Mouse (Mus musculus) cortical plate, adult 2 months (tissue): Measurements from ENCODE around the gene Rsbn1l. TPM values are rescaled to one million over a fixed set of nuclear protein-coding genes. Genes with fewer than 3 reads are reported as not detected.
A peak's percentile ranks its signal among the peaks of the same experiment; 100 is the strongest.

Experiments used
- H3K27ac ChIP-seq: fragments of 200-500 bp; 2 replicates; pipeline ENCODE4 v1.5.1; 2012; ENCODE audit warnings: low read length, control low read depth, inconsistent platforms; ENCODE audit not compliant: insufficient read depth
- H3K4me1 ChIP-seq: fragments of 200-500 bp; 2 replicates; pipeline ENCODE4 v1.6.1; 2011; ENCODE audit warnings: low read length; ENCODE audit not compliant: control insufficient read depth, insufficient read depth
- H3K4me3 ChIP-seq: fragments of 200-500 bp; 2 replicates; pipeline ENCODE4 v1.5.1; 2011; ENCODE audit warnings: mild to moderate bottlenecking, low read length, control low read depth; ENCODE audit not compliant: insufficient read depth
- CTCF ChIP-seq: fragments of 200-500 bp; IDR thresholded peaks from 2 replicates; pipeline ENCODE4 v1.5.1; 2011; ENCODE audit warnings: mild to moderate bottlenecking, control low read depth, low read length; ENCODE audit not compliant: insufficient read depth; ENCODE audit errors: extremely low read depth
- POLR2A ChIP-seq: fragments of 200-500 bp; IDR thresholded peaks from 2 replicates; pipeline ENCODE4 v1.6.1; 2011; ENCODE audit warnings: mild to moderate bottlenecking, low read length, control low read depth; ENCODE audit not compliant: insufficient read depth; ENCODE audit errors: extremely low read depth
- polyA plus RNA-seq: library from polyadenylated mRNA; depleted of rRNA; stranded (reverse); fragments of >200 nt; gene quantifications from 2 replicates; pipeline ENCODE4 v1.2.3, GENCODE M21; 2012

The Rsbn1l gene
- polyA plus RNA-seq, 1 experiment = 9.1 TPM

DNA sequence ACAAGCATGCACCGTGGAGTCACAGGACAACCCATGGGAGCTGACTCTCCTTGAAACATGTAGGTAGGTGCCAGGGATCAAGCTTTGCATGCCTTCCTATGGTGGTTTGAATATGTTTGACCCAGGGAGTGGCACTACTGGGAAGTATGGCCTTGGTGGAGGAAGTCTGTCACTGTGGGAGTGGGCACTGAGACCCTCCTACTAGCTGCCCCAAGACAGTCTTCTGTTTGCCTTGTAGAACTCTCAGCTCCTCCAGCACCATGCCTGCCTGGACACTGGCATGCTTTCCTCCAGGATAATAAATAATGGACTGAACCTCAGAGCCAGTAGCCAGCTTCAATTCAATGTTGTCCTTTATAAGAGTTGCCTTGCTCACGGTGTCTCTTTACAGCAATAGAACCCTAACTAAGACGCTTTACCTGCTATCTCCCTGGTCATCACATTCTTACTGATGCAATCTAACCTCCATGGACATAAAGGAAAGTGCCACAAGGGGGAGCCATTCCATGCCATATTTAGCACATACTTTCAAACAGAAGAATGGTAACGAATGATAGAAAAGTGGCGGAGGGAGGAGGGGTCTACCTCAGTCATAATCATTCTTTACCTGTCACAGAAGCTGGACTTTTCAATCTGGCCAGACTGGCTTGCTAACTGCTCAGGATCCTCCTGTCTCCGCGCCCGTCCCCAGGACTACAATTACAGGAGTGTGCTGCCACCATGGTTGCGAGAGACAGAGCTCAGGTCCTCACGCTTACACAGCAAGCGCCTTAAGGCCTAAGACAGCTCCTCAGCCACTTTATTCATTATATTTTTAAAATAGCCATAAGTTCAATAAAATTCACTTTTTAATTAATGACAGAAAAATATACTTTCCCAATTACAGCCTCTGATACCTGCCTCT, 42.6 kb downstream of the Rsbn1l start:
- TF ChIP-seq CTCF = peak; percentile 49; the same call in 1 of the 2 replicates
- no peak for TF ChIP-seq POLR2A
- H3K4me1 ChIP-seq = peaks cover 3% of the 10 kb centered on the region; the same call in 1 of the 2 replicates
- H3K27ac ChIP-seq = no peak overlapping the region
- H3K4me3 ChIP-seq = no peak overlapping the region

DNA sequence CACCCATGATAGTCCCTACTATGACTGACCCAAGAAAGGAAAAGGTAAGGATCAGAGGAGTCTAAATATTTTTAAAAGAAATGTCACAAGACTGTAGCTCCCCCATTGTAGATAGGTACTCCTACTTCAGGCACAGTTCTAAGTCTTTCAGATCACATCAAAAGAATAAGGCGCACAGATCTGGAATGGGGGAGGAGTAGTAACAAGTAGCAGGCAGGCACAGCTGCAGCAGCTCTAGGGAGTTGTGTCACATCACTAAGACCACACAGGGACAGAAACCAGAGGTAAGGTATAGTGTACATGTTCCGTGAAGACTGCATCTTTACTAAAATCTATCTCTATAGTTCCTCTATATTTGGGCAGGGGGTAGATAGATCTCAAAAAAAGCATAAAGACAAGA, 44.5 kb downstream of the Rsbn1l start:
- TF ChIP-seq POLR2A (no peak), CTCF (no peak)
- H3K4me1 ChIP-seq = peaks cover 2% of the 10 kb centered on the region; the same call in 1 of the 2 replicates
- H3K27ac ChIP-seq = no peak overlapping the region
- no peak overlapping the region for H3K4me3 ChIP-seq

DNA sequence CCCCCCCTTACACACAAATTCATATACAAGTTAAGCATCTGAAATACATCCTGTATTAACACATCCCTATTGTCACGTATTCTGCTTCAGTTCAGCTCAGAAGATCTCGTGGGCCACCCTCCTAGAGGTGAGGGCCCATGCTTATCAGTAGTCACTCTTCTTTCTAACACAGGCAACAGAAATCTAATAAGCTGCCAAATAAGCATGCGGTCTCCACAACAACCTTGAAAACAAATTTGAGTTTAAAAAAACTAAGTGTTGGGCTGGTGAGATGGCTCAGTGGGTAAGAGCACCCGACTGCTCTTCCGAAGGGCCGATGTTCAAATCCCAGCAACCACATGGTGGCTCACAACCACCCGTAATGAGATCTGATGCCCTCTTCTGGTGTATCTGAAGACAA, 50.0 kb downstream of the Rsbn1l start:
- Histone ChIP-seq H3K4me1 (peaks cover 2% of the 10 kb centered on the region; the same call in 1 of the 2 replicates), H3K27ac (no peak overlapping the region), H3K4me3 (no peak overlapping the region)
- TF ChIP-seq POLR2A (no peak), CTCF (no peak)

DNA sequence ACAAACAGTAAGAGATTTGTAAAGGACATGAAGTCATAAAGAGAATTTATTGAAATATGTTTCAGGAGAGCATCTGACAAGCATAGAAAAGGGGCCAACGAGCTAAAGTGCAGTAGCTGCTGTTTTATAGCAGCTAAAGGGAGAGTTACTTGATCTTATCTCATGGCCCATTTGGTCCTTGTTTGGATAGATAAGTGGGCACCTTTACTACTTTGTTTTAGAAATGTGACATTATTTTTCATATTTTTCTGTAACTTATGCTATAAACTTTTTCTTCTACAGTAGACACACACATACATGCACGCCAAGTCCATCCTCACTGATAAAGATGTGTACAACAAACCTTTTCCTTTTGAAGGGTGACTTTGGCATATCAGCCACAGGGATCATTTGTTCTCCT, 50.8 kb downstream of the Rsbn1l start:
- Histone ChIP-seq H3K27ac (no peak overlapping the region), H3K4me1 (peaks cover 2% of the 10 kb centered on the region; the same call in 1 of the 2 replicates), H3K4me3 (no peak overlapping the region)
- TF ChIP-seq POLR2A (no peak), CTCF (no peak)

DNA sequence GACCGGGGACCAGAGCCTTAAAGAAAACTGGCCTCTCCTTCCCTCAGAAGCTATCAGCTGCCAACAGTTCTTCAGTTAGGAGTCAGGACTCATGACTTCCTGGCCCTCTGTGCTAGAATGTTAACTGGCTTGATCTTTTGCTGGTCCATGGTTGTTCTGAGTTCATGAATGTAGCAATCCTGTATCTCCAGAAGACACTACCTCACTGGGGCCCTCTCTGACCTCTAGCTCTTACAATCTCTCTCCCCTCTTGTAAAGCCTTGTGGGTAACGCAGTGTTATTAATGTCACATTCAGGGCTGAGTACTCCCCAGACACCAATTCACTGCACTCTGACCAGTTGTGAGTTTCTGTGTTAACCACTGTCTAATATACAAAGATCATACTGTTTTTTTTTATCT, 51.6 kb downstream of the Rsbn1l start:
- Histone ChIP-seq H3K4me1 (peaks cover 2% of the 10 kb centered on the region; the same call in 1 of the 2 replicates), H3K4me3 (no peak overlapping the region), H3K27ac (no peak overlapping the region)
- TF ChIP-seq CTCF = no peak
- no peak for TF ChIP-seq POLR2A

DNA sequence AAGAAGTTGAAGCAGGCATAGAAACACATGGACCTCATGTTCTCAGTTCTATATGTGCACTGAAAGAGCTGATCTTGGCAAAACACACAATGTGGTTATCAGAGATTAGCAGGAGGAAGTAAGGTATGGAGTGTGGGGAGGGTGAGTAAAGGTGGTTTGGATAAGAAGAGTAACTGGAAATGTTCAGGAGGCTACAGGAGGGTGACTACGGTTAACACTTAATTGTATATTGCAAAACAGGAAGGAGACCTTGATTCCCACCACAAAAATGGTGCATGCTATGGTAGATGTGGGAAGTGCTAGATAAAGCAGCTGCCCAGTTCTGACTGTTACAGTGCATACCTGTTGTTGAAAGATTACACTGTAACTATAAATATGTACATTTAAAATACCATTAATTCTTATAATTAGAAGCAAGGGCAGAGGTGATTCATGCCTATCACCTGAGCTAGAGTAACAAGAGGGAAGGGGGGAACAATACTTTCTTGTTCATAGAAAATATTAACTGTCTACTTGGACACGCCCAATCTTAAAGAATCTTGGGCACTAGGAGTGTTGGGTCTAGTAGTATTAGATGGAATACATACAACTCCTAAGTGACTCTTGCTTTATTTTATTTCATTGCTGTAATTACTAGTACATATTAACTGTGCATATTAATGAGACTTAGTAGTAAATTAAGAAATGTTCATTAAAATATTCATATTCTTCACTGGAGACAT, 58.6 kb downstream of the Rsbn1l start:
- no peak for TF ChIP-seq CTCF
- TF ChIP-seq POLR2A = no peak
- Histone ChIP-seq H3K27ac (no peak overlapping the region), H3K4me1 (no peaks in the 10 kb centered on the region), H3K4me3 (no peak overlapping the region)

DNA sequence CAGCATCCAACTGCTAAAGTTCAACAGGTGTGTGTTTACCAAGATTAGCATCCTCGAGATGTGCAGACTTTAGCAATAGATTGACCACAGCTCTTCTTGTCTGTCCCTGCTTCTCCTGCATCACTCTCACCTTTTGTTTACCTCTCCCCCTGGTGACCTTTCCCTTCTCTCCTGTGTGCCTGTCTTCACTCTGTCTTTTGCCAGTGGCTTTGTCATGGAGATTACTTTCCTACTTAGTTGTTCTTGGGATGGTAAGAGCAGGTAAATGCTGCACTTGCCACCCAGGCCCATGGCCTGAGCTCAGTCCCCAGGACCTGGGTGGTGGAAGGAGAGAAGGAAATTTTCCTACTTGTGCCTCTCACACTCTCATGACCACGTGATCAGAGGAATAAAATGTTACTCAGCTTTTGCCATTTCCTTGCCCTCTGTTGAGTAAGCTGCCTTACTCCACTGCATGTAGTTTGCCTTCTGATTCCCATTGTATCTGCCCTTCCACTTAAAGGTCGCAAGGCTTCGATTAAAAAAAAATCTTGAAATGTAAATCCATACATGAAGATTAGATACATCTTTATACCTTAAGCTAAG, 72.1 kb downstream of the Rsbn1l start:
- TF ChIP-seq POLR2A (no peak), CTCF (no peak)
- H3K27ac ChIP-seq = no peak overlapping the region
- H3K4me1 ChIP-seq = peaks cover 7% of the 10 kb centered on the region
- H3K4me3 ChIP-seq = no peak overlapping the region

DNA sequence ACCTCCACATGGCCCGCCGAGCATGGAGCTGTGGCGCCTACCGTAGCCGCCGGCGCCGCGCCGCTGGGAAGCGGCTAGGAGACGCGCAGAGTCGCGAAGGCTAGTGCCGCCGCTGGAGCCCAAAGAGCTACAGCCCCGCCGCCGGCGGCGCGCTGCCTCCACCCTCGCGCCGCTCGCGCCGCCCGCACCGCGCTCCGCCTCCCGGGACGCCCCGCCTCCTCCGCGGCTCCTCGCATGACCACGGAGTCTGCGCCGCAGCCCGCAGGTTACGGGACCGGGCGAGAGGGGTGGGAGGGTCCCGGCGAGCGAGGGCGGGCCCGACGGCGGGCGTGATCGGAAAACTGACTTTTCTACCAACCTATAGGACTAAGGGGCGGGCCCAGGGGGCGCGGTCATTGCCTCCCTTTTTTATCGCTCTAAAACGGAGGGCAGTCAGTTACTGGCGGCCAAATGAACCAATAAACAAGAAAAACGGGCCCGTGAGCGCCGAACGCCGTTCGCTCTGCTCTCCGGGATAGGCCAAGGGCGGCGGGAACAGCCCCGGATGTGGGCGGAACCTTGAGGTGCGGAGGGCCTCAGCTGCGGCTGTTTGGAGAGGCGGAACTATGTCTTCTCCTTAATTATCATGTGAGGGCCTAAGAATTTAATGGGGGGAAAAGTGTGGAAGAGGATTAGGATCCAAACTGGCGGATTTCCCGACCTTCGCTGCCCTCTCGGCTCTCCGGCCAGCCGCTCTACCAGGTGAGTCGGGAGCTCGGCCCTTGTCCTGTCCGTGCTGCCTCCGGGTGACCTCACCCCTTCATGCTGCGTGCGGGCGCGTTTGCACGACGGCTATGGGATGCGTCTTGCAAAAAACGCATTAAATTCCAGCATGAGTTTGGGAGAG, 74.0 kb downstream of the Rsbn1l start, which contains the start of the genes Phtf2 and Tmem60:
Gene Phtf2 (minus strand): TSS at position 210 of the 886 bp plus-strand sequence.
Gene Tmem60 (plus strand): TSS at position 277 of the 886 bp plus-strand sequence.
- TF ChIP-seq POLR2A (peak; percentile 87), CTCF (no peak)

More for the DNA sequence above, 74.0 kb downstream of the Rsbn1l start, which contains the start of the genes Phtf2 and Tmem60:
- peaks cover 7% of the 10 kb centered on the region for H3K4me1 ChIP-seq
- H3K27ac ChIP-seq = peak within 1 kb of the TSS; percentile 62
- peak within 1 kb of the TSS; percentile 99 for H3K4me3 ChIP-seq
